Mouse (Mus musculus) mouse embryonic stem cell (cell line): ENCODE results near the gene Podxl2.

Experiments used
- in situ Hi-C, 2 experiments: fragments of 300-500 bp; cut with MboI; formaldehyde crosslinking; loops; 1 replicate in 1 of 2; 3 replicates in 1 of 2; pipeline ENCODE4 v1.14.3; 2019 to 2020; ENCODE audit warnings: low sequenced_read_pairs in 2 of 2, low pct_unique_long_range_greater_than_20kb in 1 of 2, mixed read lengths in 1 of 2; ENCODE audit not compliant: unreplicated experiment in 1 of 2

The Podxl2 gene

GRCm38 (mm10) chr6:88874868-88875508 is at the start of gene Podxl2:
Gene Podxl2, minus strand, starts transcription at chr6:88875044.
- in situ Hi-C loops, result no loop called here

DNA sequence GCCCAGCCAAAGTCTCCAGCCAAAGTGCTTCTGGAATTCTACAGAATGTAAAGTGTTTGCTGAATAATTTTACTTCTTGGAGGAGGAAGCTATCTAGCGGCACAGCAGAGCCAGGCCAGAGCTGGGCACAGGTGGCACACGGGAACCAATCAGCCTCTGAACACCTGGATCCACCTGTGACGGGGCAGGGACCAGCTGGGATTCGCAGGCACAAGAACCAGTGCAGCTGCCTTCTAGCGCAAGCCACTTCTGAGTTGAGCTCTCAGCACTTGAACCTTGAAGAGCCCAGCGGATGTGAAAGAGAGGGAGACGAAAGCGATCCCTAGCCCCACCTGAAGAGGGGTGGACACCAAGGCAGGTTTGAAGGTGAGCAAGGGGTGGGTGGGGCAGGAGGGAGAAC is 44.0 kb upstream of the Podxl2 start:
- in situ Hi-C loops, result no loop called here

- in situ Hi-C loops, result no loop called here
These were observed 41.3 kb upstream of the Podxl2 start for GRCm38 (mm10) chr6:88916153-88916552.

- in situ Hi-C loops, result no loop called here
These were observed 40.7 kb upstream of the Podxl2 start for GRCm38 (mm10) chr6:88915510-88915909.

DNA sequence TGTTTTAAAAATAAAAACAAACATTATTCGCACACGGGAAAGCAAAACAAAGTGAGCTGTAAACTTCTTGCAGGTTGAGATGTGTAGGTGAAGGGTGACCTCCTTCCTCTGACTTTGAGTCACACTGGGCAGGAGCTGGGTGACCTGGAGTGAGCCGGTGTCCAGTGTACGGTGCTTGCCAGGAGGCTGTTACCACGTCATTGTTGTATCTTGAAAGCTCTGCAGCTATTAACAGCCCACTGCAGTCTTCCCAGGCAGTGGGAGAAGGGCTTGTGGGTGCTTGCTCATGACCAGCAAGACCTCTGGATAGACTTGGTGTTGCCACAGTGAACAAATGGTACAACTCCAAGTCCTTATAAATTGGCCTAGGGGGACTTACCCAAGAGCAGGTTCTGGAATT is 40.0 kb upstream of the Podxl2 start:
- in situ Hi-C loops, result no loop called here

- in situ Hi-C loops, result no loop called here
These were observed 38.6 kb upstream of the Podxl2 start for GRCm38 (mm10) chr6:88913440-88913839.

DNA sequence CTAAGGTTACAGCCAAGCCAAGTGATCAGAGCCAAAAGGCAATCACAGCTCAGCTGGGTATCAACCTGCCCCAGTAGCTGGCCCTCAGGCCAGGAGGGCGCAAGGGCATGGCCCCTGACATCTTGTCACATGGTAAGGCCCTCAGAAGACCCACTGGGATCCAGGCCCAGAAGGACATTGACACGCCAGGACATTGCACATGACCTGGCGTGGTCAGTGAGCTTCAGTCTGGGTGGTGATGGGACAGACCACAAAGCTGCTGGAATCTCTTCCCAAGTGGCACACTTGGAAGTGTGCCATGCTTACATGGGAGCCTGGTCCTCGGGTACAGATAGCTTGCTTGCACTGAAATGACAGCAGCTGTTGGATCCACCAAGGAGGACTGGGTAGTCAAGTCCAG is 38.2 kb upstream of the Podxl2 start:
- in situ Hi-C loops, result no loop called here

DNA sequence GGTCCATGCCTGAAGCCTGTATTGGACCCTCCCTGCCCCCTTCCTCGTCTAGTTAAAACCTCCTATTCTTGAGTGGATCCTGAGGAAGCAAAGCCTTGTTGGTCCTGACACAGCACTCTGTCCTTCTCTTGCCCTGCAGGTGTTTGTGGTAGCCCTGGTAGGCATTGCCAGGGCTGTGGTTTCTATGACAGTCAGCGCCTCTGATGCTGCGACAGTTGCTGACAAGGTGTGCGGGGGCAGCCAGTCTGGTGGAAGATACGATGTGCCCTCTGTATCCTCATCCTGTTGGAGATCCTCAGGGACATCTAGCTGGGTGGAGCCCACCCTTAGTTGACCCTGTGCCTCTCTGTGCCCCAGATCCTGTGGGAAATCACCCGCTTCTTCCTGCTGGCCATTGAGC is 34.3 kb upstream of the Podxl2 start:
- in situ Hi-C loops, result no loop called here

DNA sequence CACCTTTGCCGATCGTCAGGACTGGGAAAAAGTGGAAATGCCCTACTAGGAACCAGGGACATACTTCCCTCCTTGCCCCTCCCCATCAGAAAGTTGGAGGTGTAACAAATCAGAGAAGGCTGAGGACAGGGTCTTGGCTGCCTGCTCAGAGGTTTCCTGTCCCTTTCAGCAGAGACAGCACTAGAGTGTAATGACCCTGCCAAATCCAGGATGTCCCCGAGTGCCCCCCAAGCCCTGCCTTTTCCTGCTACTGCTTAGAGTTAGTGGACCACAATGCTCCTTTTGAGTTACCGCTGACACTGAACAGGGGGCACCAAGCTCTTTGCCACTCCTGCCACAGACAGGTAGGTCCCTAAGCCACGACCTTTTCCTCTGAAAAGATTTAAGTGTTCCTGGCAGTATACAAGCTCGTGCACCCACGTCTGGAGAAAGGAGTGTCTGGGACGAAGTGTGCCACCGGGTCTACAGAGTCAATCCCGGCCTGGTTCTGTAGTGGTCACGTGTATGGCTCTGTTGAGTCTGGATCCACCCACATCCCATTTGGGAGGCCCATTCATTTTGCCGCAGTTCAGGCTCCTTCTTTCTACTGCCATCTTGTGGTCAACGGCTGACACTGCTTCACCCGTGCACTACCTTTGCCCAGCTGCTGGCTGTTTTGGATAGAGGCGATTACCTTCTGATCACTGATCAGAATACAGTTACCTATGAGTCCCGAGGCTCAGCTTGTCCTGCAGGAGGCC is 31.7 kb upstream of the Podxl2 start:
- in situ Hi-C loops, result no loop called here

DNA sequence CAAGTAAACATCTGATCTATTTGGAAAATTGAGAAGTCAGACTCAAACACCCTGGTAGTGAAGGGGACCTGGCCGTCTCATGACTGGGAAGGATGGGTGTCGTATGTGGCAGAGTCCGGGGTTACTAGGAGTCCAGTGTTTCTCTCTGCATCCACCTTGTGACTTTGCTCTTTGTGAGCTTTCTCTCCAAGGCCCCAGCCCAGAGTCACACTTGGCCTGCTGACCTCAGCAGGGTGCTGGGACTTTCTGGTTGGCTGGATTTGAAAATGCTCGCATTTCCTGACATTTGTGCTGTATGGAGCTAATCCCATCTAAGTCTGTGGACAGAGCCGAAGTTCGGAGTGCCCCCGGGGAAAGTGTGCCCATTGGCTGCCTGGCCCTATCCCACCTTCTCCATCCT is 30.2 kb upstream of the Podxl2 start:
- in situ Hi-C loops, result no loop called here

DNA sequence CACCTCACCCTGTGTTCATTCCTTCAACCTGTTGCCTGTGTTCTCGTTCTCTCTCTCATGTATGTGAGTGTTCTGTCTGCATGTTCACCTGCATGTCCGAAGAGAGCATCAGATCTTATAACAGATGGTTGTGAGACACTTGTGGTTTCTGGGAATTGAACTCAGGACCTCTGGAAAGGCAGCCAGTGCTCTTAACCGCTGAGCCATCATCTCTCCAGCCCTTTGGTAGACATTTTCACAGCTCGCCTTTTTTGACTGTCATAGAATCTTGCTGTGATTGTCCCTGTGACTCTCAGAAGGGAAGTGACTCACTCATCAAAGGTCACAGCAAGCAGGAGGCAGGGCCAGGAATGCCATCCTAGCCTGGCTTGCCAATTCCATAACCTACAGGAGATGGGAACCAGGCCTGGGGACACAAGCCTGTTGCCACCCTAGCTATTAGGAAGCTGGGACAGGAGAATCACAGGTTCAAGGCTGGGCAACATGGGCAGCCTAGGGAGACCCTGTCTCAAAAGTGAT is 29.7 kb upstream of the Podxl2 start:
- in situ Hi-C loops, result no loop called here

DNA sequence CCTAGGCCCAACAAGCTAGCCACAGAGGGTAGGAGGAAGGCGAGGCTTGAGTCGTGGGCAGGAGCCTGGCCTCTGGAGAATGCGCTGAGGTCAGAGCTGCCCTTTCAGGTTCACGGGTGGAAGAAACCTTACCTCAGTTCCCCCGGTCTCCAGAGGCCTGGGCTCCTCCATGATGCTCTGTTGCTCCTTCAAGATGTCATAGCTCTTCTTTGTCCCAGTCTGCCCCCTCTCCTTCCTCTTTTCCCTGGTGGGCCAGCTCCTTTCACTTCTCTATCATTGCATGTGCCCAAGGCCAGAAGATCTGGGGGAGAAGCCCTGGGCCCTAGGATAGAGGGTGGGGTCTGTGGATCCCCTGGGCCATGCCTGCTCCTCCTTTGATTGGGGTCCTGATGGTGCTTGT is 28.9 kb upstream of the Podxl2 start:
- in situ Hi-C loops, result no loop called here

GRCm38 (mm10) chr6:88901947-88902820 is 27.3 kb upstream of the Podxl2 start, which contains the start of gene Tpra1:
Gene Tpra1, plus strand, starts transcription at chr6:88902251.
- in situ Hi-C loops, result no loop called here

DNA sequence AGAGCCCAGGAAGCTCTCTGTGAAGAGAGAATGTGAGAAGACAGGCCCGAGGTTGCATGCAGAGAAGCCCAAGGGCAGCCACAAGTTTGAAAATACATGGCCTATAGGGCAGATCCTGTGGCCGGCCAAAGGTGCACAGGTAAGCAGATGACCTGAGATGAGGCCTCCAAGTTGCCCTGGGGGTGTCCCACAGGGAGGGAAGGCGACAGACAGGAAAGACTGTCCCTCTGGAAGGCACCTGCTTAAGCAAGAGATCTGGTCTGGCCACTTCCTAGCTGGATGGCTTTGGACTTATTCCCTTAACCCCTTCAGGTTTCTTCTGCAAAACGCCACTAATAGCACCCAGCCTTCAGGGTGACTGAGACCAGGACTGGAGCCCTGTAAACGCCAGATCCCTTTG is 26.6 kb upstream of the Podxl2 start:
- in situ Hi-C loops, result no loop called here

- in situ Hi-C loops, result no loop called here
These were observed 24.8 kb upstream of the Podxl2 start for GRCm38 (mm10) chr6:88899628-88900027.

DNA sequence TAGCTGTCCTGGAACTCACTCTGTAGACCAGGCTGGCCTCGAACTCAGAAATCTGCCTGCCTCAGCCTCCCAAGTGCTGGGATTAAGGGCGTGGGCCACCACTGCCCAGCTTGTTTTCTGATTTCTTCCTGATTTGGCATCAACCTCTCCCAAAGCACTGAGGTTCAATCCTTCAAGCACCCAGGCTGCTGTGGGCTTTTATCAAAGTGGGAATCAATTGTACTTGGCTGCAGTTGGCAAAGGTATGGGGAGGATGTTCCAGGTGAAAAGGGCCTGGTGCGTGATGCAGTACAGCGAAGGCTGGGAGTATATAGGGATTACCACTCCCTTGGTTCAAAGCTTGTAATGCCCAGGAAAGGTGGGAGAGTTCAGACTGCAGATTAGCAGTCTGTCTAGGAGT is 24.2 kb upstream of the Podxl2 start:
- in situ Hi-C loops, result no loop called here

GRCm38 (mm10) chr6:88898534-88899048 is 23.7 kb upstream of the Podxl2 start, which contains the start of gene Mcm2:
Gene Mcm2, minus strand, starts transcription at chr6:88898780.
- in situ Hi-C loops, result no loop called here

- in situ Hi-C loops, result no loop called here
These were observed 22.4 kb upstream of the Podxl2 start for GRCm38 (mm10) chr6:88897246-88897645.

- in situ Hi-C loops, result no loop called here
These were observed 21.1 kb upstream of the Podxl2 start for GRCm38 (mm10) chr6:88895943-88896342.
